Mouse (Mus musculus) hindbrain, embryonic 15.5 days (tissue): ENCODE data around the gene Lrrc75a. TPM values are rescaled to one million over a fixed set of nuclear protein-coding genes. Genes with fewer than 3 reads are reported as not detected.
A peak's percentile ranks its signal among the peaks of the same experiment; 100 is the strongest.

Experiments
- ATAC-seq: fragments of 200-750 bp; cut with Nextera tagmentation; 2 replicates; pipeline ENCODE4 v1.8.0; 2017; ENCODE audit warnings: low read depth, moderate number of reproducible peaks, moderate TSS enrichment; ENCODE audit not compliant: low FRiP score
- H3K27ac ChIP-seq: fragments of 300-500 bp; sonication (generic); replicated peaks from 2 replicates; pipeline ENCODE4 v1.5.1; 2015; ENCODE audit warnings: mild to moderate bottlenecking, inconsistent platforms
- H3K27me3 ChIP-seq: fragments of 300-500 bp; sonication (generic); 2 replicates; pipeline ENCODE4 v1.6.1; 2015; ENCODE audit warnings: control low read depth, inconsistent platforms
- H3K36me3 ChIP-seq: fragments of 300-500 bp; sonication (generic); 2 replicates; pipeline ENCODE4 v1.6.1; 2015; ENCODE audit warnings: control low read depth, inconsistent platforms
- H3K4me1 ChIP-seq: fragments of 300-500 bp; sonication (generic); replicated peaks from 2 replicates; pipeline ENCODE4 v1.6.1; 2015; ENCODE audit warnings: control low read depth, inconsistent platforms
- H3K4me2 ChIP-seq: fragments of 300-500 bp; sonication (generic); 2 replicates; pipeline ENCODE4 v1.6.1; 2015; ENCODE audit warnings: moderate library complexity, mild to moderate bottlenecking, inconsistent platforms
- H3K4me3 ChIP-seq: fragments of 300-500 bp; sonication (generic); 2 replicates; pipeline ENCODE4 v1.5.1; 2015; ENCODE audit warnings: mild to moderate bottlenecking, inconsistent platforms
- H3K9ac ChIP-seq: fragments of 300-500 bp; sonication (generic); 2 replicates; pipeline ENCODE4 v1.6.1; 2015; ENCODE audit warnings: inconsistent platforms
- H3K9me3 ChIP-seq: fragments of 300-500 bp; sonication (generic); 2 replicates; pipeline ENCODE4 v1.6.1; 2016; ENCODE audit warnings: control low read depth, inconsistent platforms
- WGBS: fragments of 180-500 bp; shearing (Covaris S2); methylation state at CpG from one replicate; pipeline ENCODE4 v1.1.7; 2015; 5-methylcytosine and 5-hydroxymethylcytosine counted together
- polyA plus RNA-seq: library from polyadenylated mRNA; unstranded; fragments of >200 nt; fragmentation: Nextera tagmentation; extraction: Ambion mirVana; gene quantifications from 2 replicates; pipeline ENCODE4 v1.2.1, GENCODE M21; 2015

Lrrc75a gene
- polyA plus RNA-seq, 1 experiment from 2014 or later = 12.9 TPM

- Histone ChIP-seq H3K4me1 (peaks cover 15% of the 10 kb centered on the region), H3K36me3 (no peaks in the 10 kb centered on the region), H3K4me2 (peak overlapping the region; percentile 98), H3K27ac (peak overlapping the region; percentile 81), H3K4me3 (peak overlapping the region; percentile 63), H3K9me3 (no peaks in the 10 kb centered on the region), H3K9ac (peak overlapping the region; percentile 69), H3K27me3 (no peaks in the 10 kb centered on the region)
- ATAC-seq = peak; percentile 68; the same call in 1 of the 2 replicates
- WGBS = under 1% methylated on average over 9 of the region's 9 CpGs
These were observed 73.0 kb downstream of the Lrrc75a start for GRCm38 (mm10) chr11:62575297-62575658.

GRCm38 (mm10) chr11:62574703-62575085 lies 73.6 kb downstream of the Lrrc75a start:
- H3K27ac ChIP-seq = no peak overlapping the region
- peaks cover 15% of the 10 kb centered on the region for H3K4me1 ChIP-seq
- no peak overlapping the region for H3K4me3 ChIP-seq
- no peak overlapping the region for H3K9ac ChIP-seq
- 88% methylated on average over 4 of the region's 4 CpGs for WGBS
- ATAC-seq = no peak
- no peaks in the 10 kb centered on the region for H3K9me3 ChIP-seq
- no peaks in the 10 kb centered on the region for H3K36me3 ChIP-seq
- H3K27me3 ChIP-seq = no peaks in the 10 kb centered on the region
- H3K4me2 ChIP-seq = peak overlapping the region; percentile 98; the same call in 1 of the 2 replicates

- Histone ChIP-seq H3K4me1 (peaks cover 15% of the 10 kb centered on the region), H3K4me2 (peak within 1 kb of the TSS; percentile 98), H3K9ac (no peak within 1 kb of the TSS; the same call in 1 of the 2 replicates), H3K4me3 (peak within 1 kb of the TSS; percentile 63), H3K36me3 (no peaks in the 10 kb centered on the region), H3K27me3 (no peaks in the 10 kb centered on the region), H3K9me3 (no peaks in the 10 kb centered on the region), H3K27ac (peak within 1 kb of the TSS; percentile 81)
- WGBS = 85% methylated on average over 6 of the region's 6 CpGs
- ATAC-seq = no peak
These were observed 74.2 kb downstream of the Lrrc75a start, which contains the start of gene Trpv2 for GRCm38 (mm10) chr11:62573959-62574702. Gene Trpv2 (plus strand): TSS chr11:62574486.

- H3K27me3 ChIP-seq = no peaks in the 10 kb centered on the region
- H3K9me3 ChIP-seq = no peaks in the 10 kb centered on the region
- H3K4me2 ChIP-seq = no peak overlapping the region
- no peak for ATAC-seq
- no peak overlapping the region for H3K27ac ChIP-seq
- no peak overlapping the region for H3K4me3 ChIP-seq
- 72% methylated on average over 3 of the region's 3 CpGs for WGBS
- H3K9ac ChIP-seq = no peak overlapping the region
- H3K36me3 ChIP-seq = no peaks in the 10 kb centered on the region
- H3K4me1 ChIP-seq = no peaks in the 10 kb centered on the region
These were observed 80.0 kb downstream of the Lrrc75a start for GRCm38 (mm10) chr11:62568300-62568699.

- Histone ChIP-seq H3K36me3 (no peaks in the 10 kb centered on the region), H3K27me3 (no peaks in the 10 kb centered on the region), H3K9ac (no peak overlapping the region), H3K4me3 (no peak overlapping the region), H3K4me2 (no peak overlapping the region), H3K4me1 (no peaks in the 10 kb centered on the region), H3K9me3 (no peaks in the 10 kb centered on the region), H3K27ac (no peak overlapping the region)
- 72% methylated on average over 1 of the region's 1 CpGs for WGBS
- no peak for ATAC-seq
These were observed 82.1 kb downstream of the Lrrc75a start for GRCm38 (mm10) chr11:62566211-62566610.

GRCm38 (mm10) chr11:62565747-62566146 lies 82.6 kb downstream of the Lrrc75a start:
- no peak for ATAC-seq
- Histone ChIP-seq H3K36me3 (no peaks in the 10 kb centered on the region), H3K27ac (no peak overlapping the region), H3K4me3 (no peak overlapping the region), H3K27me3 (no peaks in the 10 kb centered on the region), H3K4me2 (no peak overlapping the region), H3K4me1 (no peaks in the 10 kb centered on the region), H3K9ac (no peak overlapping the region), H3K9me3 (no peaks in the 10 kb centered on the region)
- 82% methylated on average over 7 of the region's 7 CpGs for WGBS

- no peaks in the 10 kb centered on the region for H3K27me3 ChIP-seq
- ATAC-seq = no peak
- no peak overlapping the region for H3K4me3 ChIP-seq
- H3K9me3 ChIP-seq = no peaks in the 10 kb centered on the region
- no peak overlapping the region for H3K27ac ChIP-seq
- H3K4me1 ChIP-seq = no peaks in the 10 kb centered on the region; the same call in 1 of the 2 replicates
- no peak overlapping the region for H3K9ac ChIP-seq
- WGBS = 93% methylated on average over 2 of the region's 2 CpGs
- H3K4me2 ChIP-seq = no peak overlapping the region
- no peaks in the 10 kb centered on the region for H3K36me3 ChIP-seq
These were observed 84.7 kb downstream of the Lrrc75a start for GRCm38 (mm10) chr11:62563590-62563989.

GRCm38 (mm10) chr11:62560463-62561016 lies 87.8 kb downstream of the Lrrc75a start:
- Histone ChIP-seq H3K27me3 (no peaks in the 10 kb centered on the region), H3K4me1 (peaks cover 3% of the 10 kb centered on the region), H3K9me3 (no peaks in the 10 kb centered on the region), H3K4me2 (peak overlapping the region; percentile 56), H3K36me3 (no peaks in the 10 kb centered on the region), H3K4me3 (peak overlapping the region; percentile 30), H3K9ac (no peak overlapping the region), H3K27ac (no peak overlapping the region)
- 27% methylated on average over 43 of the region's 43 CpGs for WGBS
- ATAC-seq = no peak

- no peak overlapping the region for H3K27ac ChIP-seq
- H3K9me3 ChIP-seq = no peaks in the 10 kb centered on the region
- no peak overlapping the region for H3K4me3 ChIP-seq
- H3K36me3 ChIP-seq = peaks cover 4% of the 10 kb centered on the region; the same call in 1 of the 2 replicates
- no peaks in the 10 kb centered on the region for H3K27me3 ChIP-seq
- H3K4me2 ChIP-seq = no peak overlapping the region
- peaks cover 17% of the 10 kb centered on the region for H3K4me1 ChIP-seq
- ATAC-seq = no peak
- WGBS = 62% methylated on average over 6 of the region's 6 CpGs
- H3K9ac ChIP-seq = no peak overlapping the region
These were observed 89.2 kb downstream of the Lrrc75a start for GRCm38 (mm10) chr11:62558961-62559646.

GRCm38 (mm10) chr11:62558152-62558551 lies 90.2 kb downstream of the Lrrc75a start:
- Histone ChIP-seq H3K9ac (no peak overlapping the region), H3K4me3 (no peak overlapping the region), H3K27me3 (no peaks in the 10 kb centered on the region), H3K9me3 (no peaks in the 10 kb centered on the region), H3K4me2 (no peak overlapping the region), H3K4me1 (peaks cover 27% of the 10 kb centered on the region), H3K36me3 (peaks cover 9% of the 10 kb centered on the region; the same call in 1 of the 2 replicates), H3K27ac (no peak overlapping the region)
- ATAC-seq = no peak
- 73% methylated on average over 2 of the region's 2 CpGs for WGBS

GRCm38 (mm10) chr11:62557205-62557604 lies 91.1 kb downstream of the Lrrc75a start:
- Histone ChIP-seq H3K9ac (no peak overlapping the region), H3K4me2 (no peak overlapping the region), H3K4me1 (peaks cover 28% of the 10 kb centered on the region), H3K36me3 (peaks cover 10% of the 10 kb centered on the region; the same call in 1 of the 2 replicates), H3K27me3 (no peaks in the 10 kb centered on the region), H3K9me3 (no peaks in the 10 kb centered on the region), H3K27ac (no peak overlapping the region), H3K4me3 (no peak overlapping the region)
- WGBS = 72% methylated on average over 5 of the region's 5 CpGs
- ATAC-seq = no peak

- Histone ChIP-seq H3K9ac (no peak overlapping the region), H3K27ac (no peak overlapping the region), H3K36me3 (peaks cover 10% of the 10 kb centered on the region; the same call in 1 of the 2 replicates), H3K4me1 (peaks cover 28% of the 10 kb centered on the region), H3K4me3 (no peak overlapping the region), H3K9me3 (no peaks in the 10 kb centered on the region), H3K27me3 (no peaks in the 10 kb centered on the region), H3K4me2 (no peak overlapping the region)
- no peak for ATAC-seq
These were observed 92.4 kb downstream of the Lrrc75a start for GRCm38 (mm10) chr11:62555896-62556412.
